Mouse (Mus musculus) neural tube, embryonic 11.5 days (tissue): ENCODE data around the gene Ifit3b. TPM values are rescaled to one million over a fixed set of nuclear protein-coding genes. Genes with fewer than 3 reads are reported as not detected.
"Not testable (repeated sequence)": the region's sequence is repeated elsewhere in the genome, so short reads cannot be mapped to it uniquely, and the experiment has no call there.

ENCODE experiments used
- ATAC-seq: fragments of 200-750 bp; cut with Nextera tagmentation; 2 replicates; pipeline ENCODE4 v1.8.0; 2017; ENCODE audit warnings: moderate number of reproducible peaks, mild to moderate bottlenecking, moderate TSS enrichment, moderate library complexity; ENCODE audit not compliant: insufficient read depth, low FRiP score, low TSS enrichment
- DNase-seq: peaks from one replicate; pipeline ENCODE4 v3.0.0-alpha.2; 2015; ENCODE audit warnings: low spot score
- H3K27ac ChIP-seq: fragments of 300-500 bp; sonication (generic); 2 replicates; pipeline ENCODE4 v1.5.1; 2014; ENCODE audit warnings: low read depth, mild to moderate bottlenecking, low read length
- H3K27me3 ChIP-seq: fragments of 300-500 bp; sonication (generic); 2 replicates; pipeline ENCODE4 v1.6.1; 2014; ENCODE audit warnings: mild to moderate bottlenecking, low read length, mixed read lengths; ENCODE audit not compliant: control insufficient read depth, insufficient read depth
- H3K36me3 ChIP-seq: fragments of 300-500 bp; sonication (generic); 2 replicates; pipeline ENCODE4 v1.6.1; 2014; ENCODE audit warnings: mild to moderate bottlenecking, low read length, moderate library complexity, mixed read lengths; ENCODE audit not compliant: control insufficient read depth, insufficient read depth
- H3K4me1 ChIP-seq: fragments of 300-500 bp; sonication (generic); 2 replicates; pipeline ENCODE4 v1.6.1; 2014; ENCODE audit warnings: low read length, mixed read lengths; ENCODE audit not compliant: control insufficient read depth, insufficient read depth
- H3K4me2 ChIP-seq: fragments of 300-500 bp; sonication (generic); 2 replicates; pipeline ENCODE4 v1.6.1; 2014; ENCODE audit warnings: low read depth, mild to moderate bottlenecking, moderate library complexity
- H3K4me3 ChIP-seq: fragments of 300-500 bp; sonication (generic); 2 replicates; pipeline ENCODE4 v1.5.1; 2014; ENCODE audit warnings: low read depth, low read length
- H3K9ac ChIP-seq: fragments of 300-500 bp; sonication (generic); 2 replicates; pipeline ENCODE4 v1.6.1; 2014; ENCODE audit warnings: mild to moderate bottlenecking, low read length
- H3K9me3 ChIP-seq: fragments of 300-500 bp; sonication (generic); 2 replicates; pipeline ENCODE4 v1.6.1; 2016; ENCODE audit warnings: low read length; ENCODE audit not compliant: control insufficient read depth
- WGBS: fragments of 180-500 bp; shearing (Covaris S2); extraction: QIAGEN DNeasy Blood & Tissue Kit; methylation state at CpG from one replicate; pipeline ENCODE4 v1.1.7; 2014; 5-methylcytosine and 5-hydroxymethylcytosine counted together
- polyA plus RNA-seq: library from polyadenylated mRNA; unstranded; fragments of >200 nt; fragmentation: Nextera tagmentation; extraction: Ambion mirVana; gene quantifications from 2 replicates; pipeline ENCODE4 v1.2.1, GENCODE M21; 2014

The Ifit3b gene
- polyA plus RNA-seq, 1 experiment from 2014 or later, result not detected

GRCm38 (mm10) chr19:34598341-34598740 lies 9.4 kb upstream of the Ifit3b start:
- H3K36me3 ChIP-seq, result no peaks in the 10 kb centered on the region
- no peaks in the 10 kb centered on the region for H3K9me3 ChIP-seq
- no peaks in the 10 kb centered on the region for H3K4me1 ChIP-seq
- H3K27me3 ChIP-seq, result no peaks in the 10 kb centered on the region
- no peak overlapping the region for H3K9ac ChIP-seq
- H3K4me3 ChIP-seq, result no peak overlapping the region
- DNase-seq (no peak), ATAC-seq (no peak)
- H3K27ac ChIP-seq, result no peak overlapping the region
- 88% methylated on average over 2 of the region's 2 CpGs for WGBS
- no peak overlapping the region for H3K4me2 ChIP-seq

GRCm38 (mm10) chr19:34599250-34599649 lies 8.5 kb upstream of the Ifit3b start:
- not testable (repeated sequence) for DNase-seq, H3K27me3 ChIP-seq, ATAC-seq, H3K4me3 ChIP-seq, H3K36me3 ChIP-seq, H3K9me3 ChIP-seq, H3K4me2 ChIP-seq, H3K9ac ChIP-seq, H3K4me1 ChIP-seq, H3K27ac ChIP-seq

- H3K27me3 ChIP-seq, DNase-seq, H3K36me3 ChIP-seq, H3K27ac ChIP-seq, H3K4me1 ChIP-seq, H3K9me3 ChIP-seq, H3K4me2 ChIP-seq, ATAC-seq, H3K9ac ChIP-seq, H3K4me3 ChIP-seq: not testable (repeated sequence)
- 46% methylated on average over 1 of the region's 1 CpGs for WGBS
These were observed 5.9 kb upstream of the Ifit3b start, which contains the start of gene Ifit1bl1 for GRCm38 (mm10) chr19:34601888-34602287. TSS of gene Ifit1bl1 (minus strand) at chr19:34601956.

- Histone ChIP-seq H3K9ac (no peak overlapping the region), H3K9me3 (no peaks in the 10 kb centered on the region), H3K4me3 (no peak overlapping the region), H3K36me3 (no peaks in the 10 kb centered on the region), H3K4me1 (no peaks in the 10 kb centered on the region), H3K4me2 (no peak overlapping the region), H3K27me3 (no peaks in the 10 kb centered on the region), H3K27ac (no peak overlapping the region)
- DNase-seq (no peak), ATAC-seq (no peak)
- 86% methylated on average over 3 of the region's 3 CpGs for WGBS
These were observed 2.3 kb upstream of the Ifit3b start for GRCm38 (mm10) chr19:34605472-34605871.

DNA sequence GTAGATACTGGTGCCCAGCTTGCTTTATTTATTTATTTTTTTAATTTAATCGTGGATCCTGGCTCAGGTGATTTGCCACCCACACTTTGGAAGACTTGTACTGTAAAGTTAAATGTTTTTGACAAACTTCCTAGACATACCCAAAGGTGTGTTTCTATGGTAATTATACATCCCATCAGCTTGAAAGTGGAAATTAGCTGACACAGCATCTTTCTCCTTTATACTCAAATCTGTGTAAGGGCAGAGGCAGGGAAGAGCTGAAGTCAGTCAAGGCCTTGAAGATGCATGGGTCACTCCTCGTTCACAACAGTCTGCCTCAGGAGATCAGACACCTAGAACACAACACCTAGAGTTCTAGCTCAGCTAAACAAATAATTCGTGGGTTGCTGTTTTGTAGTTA lies 2.3 kb downstream of the Ifit3b start:
- not testable (repeated sequence) for H3K9me3 ChIP-seq, H3K36me3 ChIP-seq, H3K9ac ChIP-seq, H3K4me3 ChIP-seq, H3K4me1 ChIP-seq, DNase-seq, H3K4me2 ChIP-seq, H3K27ac ChIP-seq, H3K27me3 ChIP-seq, ATAC-seq
- 76% methylated on average over 3 of the region's 3 CpGs for WGBS

- H3K4me2 ChIP-seq, result not testable (repeated sequence)
- 90% methylated on average over 5 of the region's 11 CpGs for WGBS
These were observed 4.7 kb downstream of the Ifit3b start for GRCm38 (mm10) chr19:34612243-34613001.

DNA sequence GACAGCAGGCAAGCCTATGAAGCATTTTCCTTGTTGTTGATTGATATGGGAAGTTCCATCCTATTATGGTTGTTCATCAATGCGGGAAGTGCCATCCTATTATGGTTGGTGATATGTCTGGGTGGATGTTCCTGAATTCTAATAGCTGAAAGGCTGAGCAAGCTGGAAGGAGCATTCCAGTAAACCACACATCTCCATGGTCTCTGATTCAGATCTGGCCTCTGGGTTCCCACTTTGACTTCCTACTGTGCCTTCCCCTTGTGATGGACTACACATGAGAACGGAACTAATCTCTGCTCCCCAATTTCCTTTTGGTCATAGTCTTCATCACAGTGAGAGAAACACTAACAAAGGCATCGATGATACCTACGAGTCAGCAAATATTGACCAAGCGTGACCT lies 13.1 kb downstream of the Ifit3b start:
- 93% methylated on average over 5 of the region's 5 CpGs for WGBS

More at GRCm38 (mm10) chr19:34612243-34613001, 4.7 kb downstream of the Ifit3b start:
- not testable (repeated sequence) for H3K27ac ChIP-seq, H3K4me3 ChIP-seq, H3K36me3 ChIP-seq, H3K9ac ChIP-seq, DNase-seq, H3K4me1 ChIP-seq, H3K27me3 ChIP-seq, ATAC-seq, H3K9me3 ChIP-seq

DNA sequence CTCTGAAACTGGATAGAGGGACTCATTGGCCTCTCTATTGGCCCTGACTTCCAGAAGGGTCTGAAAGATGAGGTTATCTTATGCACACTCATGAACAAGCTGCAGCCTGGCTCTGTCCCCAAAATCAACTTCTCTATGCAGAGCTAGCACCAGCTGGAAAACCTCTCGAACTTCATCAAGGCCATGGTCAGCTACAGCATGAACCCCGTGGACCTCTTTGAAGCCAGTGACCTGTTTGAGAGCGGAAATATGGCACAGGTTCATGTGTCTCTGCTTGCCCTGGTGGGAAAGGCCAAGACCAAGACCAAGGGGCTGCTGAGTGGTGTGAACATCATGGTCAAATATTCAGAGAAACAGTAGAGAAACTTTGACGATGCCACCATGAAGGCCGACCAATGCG lies 16.0 kb downstream of the Ifit3b start:
- H3K9me3 ChIP-seq, result no peaks in the 10 kb centered on the region
- no peak for ATAC-seq
- WGBS, result 91% methylated on average over 6 of the region's 6 CpGs

More for the DNA sequence above, 13.1 kb downstream of the Ifit3b start:
- Histone ChIP-seq H3K4me3 (no peak overlapping the region), H3K4me2 (no peak overlapping the region), H3K36me3 (no peaks in the 10 kb centered on the region), H3K27me3 (no peaks in the 10 kb centered on the region), H3K9ac (no peak overlapping the region), H3K4me1 (no peaks in the 10 kb centered on the region), H3K9me3 (no peaks in the 10 kb centered on the region), H3K27ac (no peak overlapping the region)
- DNase-seq (no peak), ATAC-seq (no peak)

DNA sequence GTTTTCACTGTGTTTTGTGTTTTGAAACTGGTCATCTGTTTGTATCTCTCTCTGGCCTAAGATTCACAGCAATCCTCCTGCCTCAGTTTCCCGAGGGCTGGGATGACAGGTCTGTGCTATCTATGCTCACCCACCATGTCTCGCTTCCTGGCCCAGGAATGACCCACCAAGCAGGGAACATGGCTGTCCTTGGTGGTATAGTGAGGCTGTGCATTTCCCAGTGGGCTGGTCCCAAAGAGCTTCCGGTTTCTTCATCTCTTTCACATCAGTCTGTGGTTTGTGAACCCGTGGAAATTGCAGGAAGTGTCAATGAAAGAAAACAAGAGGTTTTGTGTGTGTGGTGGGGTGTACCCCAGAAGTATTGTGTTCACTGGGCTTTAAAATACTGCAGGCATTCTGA lies 16.9 kb downstream of the Ifit3b start:
- Histone ChIP-seq H3K4me3 (no peak overlapping the region), H3K36me3 (no peaks in the 10 kb centered on the region), H3K9me3 (no peaks in the 10 kb centered on the region), H3K4me1 (no peaks in the 10 kb centered on the region), H3K9ac (no peak overlapping the region), H3K27ac (no peak overlapping the region), H3K4me2 (no peak overlapping the region), H3K27me3 (no peaks in the 10 kb centered on the region)
- DNase-seq, result no peak
- no peak for ATAC-seq
- 82% methylated on average over 4 of the region's 4 CpGs for WGBS

More for the DNA sequence above, 16.0 kb downstream of the Ifit3b start:
- Histone ChIP-seq H3K36me3 (no peaks in the 10 kb centered on the region), H3K4me2 (no peak overlapping the region), H3K4me3 (no peak overlapping the region), H3K27ac (no peak overlapping the region), H3K9ac (no peak overlapping the region), H3K4me1 (no peaks in the 10 kb centered on the region), H3K27me3 (no peaks in the 10 kb centered on the region)
- DNase-seq, result no peak
